Mouse (Mus musculus) spleen, adult 2 months (tissue): ENCODE data around the gene Hdgfl3. TPM values are rescaled to one million over a fixed set of nuclear protein-coding genes. Genes with fewer than 3 reads are reported as not detected.
A peak's percentile ranks its signal among the peaks of the same experiment; 100 is the strongest.

ENCODE experiments used
- DNase-seq, 2 experiments: peaks; one replicate each; pipeline versions ENCODE4 v3.0.0 to v3.0.0-alpha.2; 2012 to 2021; ENCODE audit warnings: low spot score in 2 of 2, low read depth in 1 of 2
- H3K27ac ChIP-seq: fragments of 200-500 bp; 2 replicates; pipeline ENCODE4 v1.5.1; 2012; ENCODE audit warnings: low read length, inconsistent platforms; ENCODE audit not compliant: insufficient read depth
- H3K27me3 ChIP-seq: fragments of 200-500 bp; 2 replicates; pipeline ENCODE4 v1.6.1; 2012; ENCODE audit warnings: mild to moderate bottlenecking, moderate library complexity, low read length, inconsistent platforms; ENCODE audit not compliant: control insufficient read depth, insufficient read depth
- H3K36me3 ChIP-seq: fragments of 200-500 bp; 2 replicates; pipeline ENCODE4 v1.6.1; 2012; ENCODE audit warnings: mild to moderate bottlenecking, low read length, inconsistent platforms; ENCODE audit not compliant: control insufficient read depth, insufficient read depth
- H3K4me1 ChIP-seq: fragments of 200-500 bp; 2 replicates; pipeline ENCODE4 v1.6.1; 2011; ENCODE audit warnings: inconsistent platforms; ENCODE audit not compliant: control insufficient read depth, insufficient read depth, insufficient read length
- H3K4me3 ChIP-seq: fragments of 200-500 bp; 2 replicates; pipeline ENCODE4 v1.5.1; 2011; ENCODE audit warnings: mild to moderate bottlenecking, inconsistent platforms; ENCODE audit not compliant: insufficient read depth, insufficient read length; ENCODE audit errors: extremely low read depth
- CTCF ChIP-seq: fragments of 200-500 bp; IDR thresholded peaks from 2 replicates; pipeline ENCODE4 v1.5.1; 2011; ENCODE audit warnings: mild to moderate bottlenecking, inconsistent platforms; ENCODE audit not compliant: insufficient read depth, insufficient read length, insufficient replicate concordance; ENCODE audit errors: extremely low read depth
- POLR2A ChIP-seq: fragments of 200-500 bp; IDR thresholded peaks from 2 replicates; pipeline ENCODE4 v1.6.1; 2011; ENCODE audit warnings: low read depth, low read length, inconsistent platforms
- WGBS: fragments of 180-500 bp; shearing (Covaris S2); methylation state at CpG from one replicate; pipeline ENCODE4 v1.1.7; 2018; 5-methylcytosine and 5-hydroxymethylcytosine counted together
- polyA plus RNA-seq: library from polyadenylated mRNA; depleted of rRNA; stranded (reverse); fragments of >200 nt; gene quantifications from 2 replicates; pipeline ENCODE4 v1.2.3, GENCODE M21; 2012

Hdgfl3 gene
- polyA plus RNA-seq, 1 experiment: 1.2 TPM

DNA sequence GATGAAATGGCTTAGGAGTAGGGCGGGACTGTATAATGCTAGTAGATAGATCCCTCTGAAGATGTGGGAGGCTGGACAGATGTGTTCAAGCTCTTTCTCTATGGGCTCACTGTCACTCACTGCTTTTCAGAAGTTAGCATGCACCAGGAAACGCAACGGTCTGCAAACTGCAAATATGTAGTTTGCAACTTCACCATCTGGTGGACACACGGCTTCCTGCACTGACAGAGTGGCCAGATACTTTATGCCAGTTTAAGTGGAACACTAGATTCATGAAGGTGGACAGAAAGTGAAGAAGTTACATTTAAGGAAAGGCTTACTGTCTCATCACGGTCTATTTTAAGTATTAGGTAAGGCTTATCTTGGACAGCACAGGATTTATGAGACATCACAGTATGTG, 31.9 kb upstream of the Hdgfl3 start:
- 73% methylated on average over 5 of the region's 5 CpGs for WGBS
- H3K27me3 ChIP-seq: no peaks in the 10 kb centered on the region
- H3K36me3 ChIP-seq: no peaks in the 10 kb centered on the region
- DNase-seq: no peak
- no peaks in the 10 kb centered on the region for H3K4me1 ChIP-seq
- no peak overlapping the region for H3K27ac ChIP-seq
- TF ChIP-seq CTCF (no peak), POLR2A (no peak)
- H3K4me3 ChIP-seq: no peak overlapping the region

GRCm38 (mm10) chr7:81959704-81960103, 25.4 kb upstream of the Hdgfl3 start:
- H3K27ac ChIP-seq: no peak overlapping the region
- no peaks in the 10 kb centered on the region for H3K27me3 ChIP-seq
- H3K4me3 ChIP-seq: no peak overlapping the region
- no peaks in the 10 kb centered on the region for H3K4me1 ChIP-seq
- peak in 1 of 2 experiments; percentile 3 for DNase-seq
- H3K36me3 ChIP-seq: no peaks in the 10 kb centered on the region
- 3% methylated on average over 3 of the region's 3 CpGs for WGBS
- TF ChIP-seq CTCF: no peak
- no peak for TF ChIP-seq POLR2A

DNA sequence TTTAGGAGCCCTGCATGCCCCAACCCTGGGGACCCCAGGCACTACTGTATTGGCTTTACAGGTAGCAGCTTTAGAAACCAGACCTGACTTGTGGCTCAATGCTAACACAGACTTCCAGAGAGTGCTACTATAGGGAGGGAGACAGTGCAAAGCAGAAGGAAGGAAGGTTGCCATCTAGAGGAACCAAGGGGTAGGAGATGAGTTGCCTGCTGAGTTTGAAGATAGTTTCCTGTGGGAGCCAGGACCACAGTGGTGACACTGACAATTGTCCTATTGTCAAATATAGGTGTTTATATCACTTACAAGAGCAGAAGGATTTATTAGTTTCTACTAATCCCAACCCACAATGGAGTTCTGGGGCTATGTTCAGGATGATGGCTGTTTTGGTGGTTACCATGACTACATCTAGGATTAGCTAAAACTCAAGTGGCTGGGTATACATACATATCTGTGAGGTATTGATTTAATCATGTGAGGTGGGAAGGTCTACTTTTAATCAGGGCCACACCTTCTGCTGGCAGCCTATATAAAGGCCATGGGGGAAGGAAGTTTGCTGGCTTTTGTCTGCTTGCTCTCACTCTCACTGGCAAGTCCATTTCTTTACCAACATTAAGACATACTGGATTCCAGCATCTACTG, 20.1 kb upstream of the Hdgfl3 start:
- no peaks in the 10 kb centered on the region for H3K36me3 ChIP-seq
- no peak overlapping the region for H3K27ac ChIP-seq
- H3K27me3 ChIP-seq: no peaks in the 10 kb centered on the region
- H3K4me1 ChIP-seq: no peaks in the 10 kb centered on the region
- TF ChIP-seq CTCF (peak; percentile 38; the same call in 1 of the 2 replicates), POLR2A (no peak)
- H3K4me3 ChIP-seq: no peak overlapping the region
- peak; percentile 12 to 18 for DNase-seq

DNA sequence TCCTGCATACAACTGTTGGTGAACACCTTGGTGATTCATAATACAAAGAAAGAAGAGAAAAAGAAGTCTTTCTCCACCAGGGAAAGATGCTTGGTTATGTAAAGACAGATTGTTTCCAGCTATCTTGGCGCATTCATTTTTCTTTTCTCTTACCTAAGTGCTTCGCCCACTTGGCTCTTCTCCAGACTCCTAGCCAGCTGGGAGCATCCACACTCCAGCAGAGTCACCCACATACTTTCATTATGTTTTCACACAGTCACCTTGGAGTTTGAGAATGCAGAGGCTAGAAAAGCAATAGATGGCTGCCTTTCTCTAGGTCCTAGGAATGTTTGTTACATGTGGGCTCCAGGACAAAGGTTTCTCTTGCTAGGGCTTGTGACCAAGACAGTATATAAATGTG, 16.2 kb upstream of the Hdgfl3 start:
- DNase-seq: no peak
- Histone ChIP-seq H3K27me3 (no peaks in the 10 kb centered on the region), H3K4me1 (no peaks in the 10 kb centered on the region), H3K27ac (no peak overlapping the region), H3K4me3 (no peak overlapping the region), H3K36me3 (no peaks in the 10 kb centered on the region)
- TF ChIP-seq CTCF: no peak
- TF ChIP-seq POLR2A: no peak
- 83% methylated on average over 2 of the region's 2 CpGs for WGBS

GRCm38 (mm10) chr7:81945398-81945797, 11.1 kb upstream of the Hdgfl3 start:
- no peak overlapping the region for H3K4me3 ChIP-seq
- H3K4me1 ChIP-seq: no peaks in the 10 kb centered on the region
- DNase-seq: no peak
- no peaks in the 10 kb centered on the region for H3K27me3 ChIP-seq
- H3K36me3 ChIP-seq: no peaks in the 10 kb centered on the region
- TF ChIP-seq CTCF (no peak), POLR2A (no peak)
- no peak overlapping the region for H3K27ac ChIP-seq
- WGBS: 54% methylated on average over 4 of the region's 4 CpGs

GRCm38 (mm10) chr7:81934806-81935205, 533 bp upstream of the Hdgfl3 start:
- H3K4me3 ChIP-seq: no peak overlapping the region; the same call in 1 of the 2 replicates
- H3K4me1 ChIP-seq: peaks cover 10% of the 10 kb centered on the region; the same call in 1 of the 2 replicates
- WGBS: 37% methylated on average over 5 of the region's 5 CpGs
- TF ChIP-seq POLR2A: no peak
- TF ChIP-seq CTCF: no peak
- DNase-seq: no peak
- peaks cover 19% of the 10 kb centered on the region for H3K27me3 ChIP-seq
- no peak overlapping the region for H3K27ac ChIP-seq
- H3K36me3 ChIP-seq: no peaks in the 10 kb centered on the region

DNA sequence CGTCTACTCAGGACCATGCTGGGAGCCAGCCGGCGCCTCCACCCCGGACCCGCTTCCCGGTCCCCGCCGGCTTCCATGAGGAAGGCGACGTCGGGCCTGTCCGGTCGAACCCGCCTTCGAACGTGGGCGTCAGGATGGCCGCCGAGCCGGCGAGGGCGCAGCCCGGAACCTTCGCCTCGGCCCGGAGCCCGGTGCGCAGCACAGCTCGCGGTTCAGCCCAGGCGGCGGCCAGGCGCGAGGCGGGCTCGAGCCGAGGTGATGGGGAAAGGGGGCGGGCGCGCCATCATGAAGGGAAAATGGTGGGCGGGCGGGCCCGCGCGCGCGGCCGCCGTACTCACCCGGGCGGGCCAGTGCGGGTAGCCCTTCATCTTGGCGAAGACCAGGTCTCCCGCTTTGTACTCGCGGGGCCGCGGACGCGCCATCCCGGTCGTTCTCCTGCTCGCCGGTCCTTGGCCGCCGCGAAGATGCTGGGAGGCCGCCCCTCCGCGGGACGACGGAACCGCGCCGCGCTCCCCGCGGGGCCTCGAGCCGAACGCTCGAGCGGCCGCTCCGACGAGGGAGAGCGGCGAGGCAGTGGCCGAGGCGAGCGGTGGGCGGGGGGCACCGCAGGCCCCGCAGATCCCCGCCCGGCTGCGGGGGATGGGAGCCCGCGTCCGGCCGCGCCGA, 539 bp downstream of the Hdgfl3 start:
- WGBS: under 1% methylated on average over 91 of the region's 103 CpGs

More for the DNA sequence above, 539 bp downstream of the Hdgfl3 start:
- Histone ChIP-seq H3K4me1 (peaks cover 10% of the 10 kb centered on the region; the same call in 1 of the 2 replicates), H3K36me3 (no peaks in the 10 kb centered on the region), H3K27ac (peak overlapping the region; percentile 41), H3K27me3 (peaks cover 18% of the 10 kb centered on the region), H3K4me3 (peak overlapping the region; percentile 66)
- TF ChIP-seq POLR2A: no peak
- no peak for TF ChIP-seq CTCF
- peak in 1 of 2 experiments; percentile 13 for DNase-seq
